Mouse (Mus musculus) Muller cell, postnatal 12 days (primary cell): ENCODE results near the gene Lrfn1.

ENCODE experiments used
- DNase-seq: peaks from one replicate; pipeline ENCODE4 v3.0.0-alpha.2; 2015; ENCODE audit errors: inconsistent ontology term

Lrfn1 gene

GRCm38 (mm10) chr7:28451531-28452360 is at the start of gene Lrfn1:
Gene Lrfn1, plus strand, starts transcription at chr7:28451980.
- DNase-seq: no peak

- peak; percentile 75 for DNase-seq
Measured at GRCm38 (mm10) chr7:28410841-28411475, 40.8 kb upstream of the Lrfn1 start.

GRCm38 (mm10) chr7:28412826-28413225 is 39.0 kb upstream of the Lrfn1 start:
- no peak for DNase-seq

- peak; percentile 22 for DNase-seq
Measured at GRCm38 (mm10) chr7:28417368-28417767, 34.4 kb upstream of the Lrfn1 start.

- DNase-seq: peak; percentile 97
Measured at GRCm38 (mm10) chr7:28418096-28418670, 33.6 kb upstream of the Lrfn1 start.

- peak; percentile 80 for DNase-seq
Measured at GRCm38 (mm10) chr7:28419416-28419815, 32.4 kb upstream of the Lrfn1 start.

GRCm38 (mm10) chr7:28423018-28423417 is 28.8 kb upstream of the Lrfn1 start:
- no peak for DNase-seq

- no peak for DNase-seq
Measured at GRCm38 (mm10) chr7:28427738-28428137, 24.0 kb upstream of the Lrfn1 start.

- DNase-seq: no peak
Measured at GRCm38 (mm10) chr7:28430512-28430911, 21.3 kb upstream of the Lrfn1 start.

GRCm38 (mm10) chr7:28432252-28432651 is 19.5 kb upstream of the Lrfn1 start:
- no peak for DNase-seq

- DNase-seq: peak; percentile 25
Measured at GRCm38 (mm10) chr7:28435660-28436259, 16.0 kb upstream of the Lrfn1 start.

- peak; percentile 100 for DNase-seq
Measured at GRCm38 (mm10) chr7:28436271-28436904, 15.4 kb upstream of the Lrfn1 start.

- no peak for DNase-seq
Measured at GRCm38 (mm10) chr7:28436932-28437570, 14.7 kb upstream of the Lrfn1 start, which contains the start of gene Gmfg. Gene Gmfg, plus strand, starts transcription at chr7:28437447.

- no peak for DNase-seq
Measured at GRCm38 (mm10) chr7:28437964-28438363, 13.8 kb upstream of the Lrfn1 start.

- no peak for DNase-seq
Measured at GRCm38 (mm10) chr7:28438771-28439170, 13.0 kb upstream of the Lrfn1 start.

- DNase-seq: no peak
Measured at GRCm38 (mm10) chr7:28440739-28441138, 11.0 kb upstream of the Lrfn1 start.

GRCm38 (mm10) chr7:28441776-28442485 is 9.8 kb upstream of the Lrfn1 start:
- no peak for DNase-seq

GRCm38 (mm10) chr7:28442688-28443087 is 9.1 kb upstream of the Lrfn1 start:
- DNase-seq: no peak

GRCm38 (mm10) chr7:28444344-28444974 is 7.3 kb upstream of the Lrfn1 start:
- DNase-seq: no peak

GRCm38 (mm10) chr7:28446446-28446845 is 5.3 kb upstream of the Lrfn1 start:
- DNase-seq: peak; percentile 62
